Mouse (Mus musculus) hindbrain, embryonic 13.5 days (tissue): ENCODE measurements at regions not wholly inside any gene's neighbourhood (a gene's known extent, or its start where the extent isn't known, plus 50 kb on each side); places are given as distances from the start of the nearest gene placed in this dataset.

Source experiments
- ATAC-seq: fragments of 200-750 bp; cut with Nextera tagmentation; 2 replicates; pipeline ENCODE4 v1.8.0; 2017; ENCODE audit warnings: moderate TSS enrichment; ENCODE audit not compliant: low FRiP score
- H3K27ac ChIP-seq: fragments of 300-500 bp; sonication (generic); 2 replicates; pipeline ENCODE4 v1.5.1; 2015; ENCODE audit warnings: inconsistent platforms, mild to moderate bottlenecking, moderate library complexity
- H3K27me3 ChIP-seq: fragments of 300-500 bp; sonication (generic); 2 replicates; pipeline ENCODE4 v1.6.1; 2015; ENCODE audit warnings: mild to moderate bottlenecking, inconsistent platforms
- H3K36me3 ChIP-seq: fragments of 300-500 bp; sonication (generic); 2 replicates; pipeline ENCODE4 v1.6.1; 2015; ENCODE audit warnings: mild to moderate bottlenecking, inconsistent platforms
- H3K4me1 ChIP-seq: fragments of 300-500 bp; sonication (generic); replicated peaks from 2 replicates; pipeline ENCODE4 v1.6.1; 2015; ENCODE audit warnings: inconsistent platforms
- H3K4me2 ChIP-seq: fragments of 300-500 bp; sonication (generic); 2 replicates; pipeline ENCODE4 v1.6.1; 2015; ENCODE audit warnings: inconsistent platforms, mild to moderate bottlenecking, moderate library complexity
- H3K4me3 ChIP-seq: fragments of 300-500 bp; sonication (generic); 2 replicates; pipeline ENCODE4 v1.5.1; 2015; ENCODE audit warnings: mild to moderate bottlenecking, inconsistent platforms
- H3K9ac ChIP-seq: fragments of 300-500 bp; sonication (generic); 2 replicates; pipeline ENCODE4 v1.6.1; 2015; ENCODE audit warnings: mild to moderate bottlenecking, inconsistent platforms
- H3K9me3 ChIP-seq: fragments of 300-500 bp; sonication (generic); 2 replicates; pipeline ENCODE4 v1.6.1; 2016; ENCODE audit warnings: inconsistent platforms
- WGBS: fragments of 180-500 bp; shearing (Covaris S2); methylation state at CpG from one replicate; pipeline ENCODE4 v1.1.7; 2015; 5-methylcytosine and 5-hydroxymethylcytosine counted together

- Histone ChIP-seq H3K36me3 (no peaks in the 10 kb centered on the region), H3K4me2 (no peak overlapping the region), H3K4me3 (no peak overlapping the region), H3K27me3 (no peaks in the 10 kb centered on the region), H3K9ac (no peak overlapping the region), H3K4me1 (no peaks in the 10 kb centered on the region), H3K9me3 (peaks cover 7% of the 10 kb centered on the region; the same call in 1 of the 2 replicates), H3K27ac (no peak overlapping the region)
- 0 out of 2 replicates have a peak, but pooled peaks have one; percentile 32 for ATAC-seq
These were observed 385.0 kb upstream of the Lrrc7 start for GRCm38 (mm10) chr3:158947063-158947462.

- Histone ChIP-seq H3K9ac (no peak overlapping the region), H3K27ac (no peak overlapping the region), H3K36me3 (no peaks in the 10 kb centered on the region), H3K9me3 (no peaks in the 10 kb centered on the region), H3K4me3 (no peak overlapping the region), H3K27me3 (no peaks in the 10 kb centered on the region), H3K4me1 (no peaks in the 10 kb centered on the region), H3K4me2 (no peak overlapping the region)
- 66% methylated on average over 2 of the region's 2 CpGs for WGBS
- ATAC-seq, result no peak
These were observed 343.1 kb upstream of the Lrrc7 start for GRCm38 (mm10) chr3:158905104-158905503.

GRCm38 (mm10) chr3:158899458-158899857, 337.4 kb upstream of the Lrrc7 start:
- Histone ChIP-seq H3K4me2 (no peak overlapping the region), H3K9ac (no peak overlapping the region), H3K9me3 (no peaks in the 10 kb centered on the region), H3K36me3 (no peaks in the 10 kb centered on the region), H3K4me3 (no peak overlapping the region), H3K27ac (no peak overlapping the region), H3K27me3 (no peaks in the 10 kb centered on the region), H3K4me1 (no peaks in the 10 kb centered on the region)
- ATAC-seq, result no peak

- Histone ChIP-seq H3K36me3 (no peaks in the 10 kb centered on the region), H3K4me2 (no peak overlapping the region), H3K27me3 (no peaks in the 10 kb centered on the region), H3K9ac (no peak overlapping the region), H3K27ac (no peak overlapping the region), H3K9me3 (no peaks in the 10 kb centered on the region), H3K4me1 (no peaks in the 10 kb centered on the region), H3K4me3 (no peak overlapping the region)
- 76% methylated on average over 1 of the region's 1 CpGs for WGBS
- ATAC-seq, result peak; percentile 28; the same call in 1 of the 2 replicates
These were observed 324.8 kb upstream of the Lrrc7 start for GRCm38 (mm10) chr3:158886732-158887386.

GRCm38 (mm10) chr3:158886301-158886711, 324.3 kb upstream of the Lrrc7 start:
- H3K9me3 ChIP-seq, result no peaks in the 10 kb centered on the region
- ATAC-seq, result peak; percentile 57; the same call in 1 of the 2 replicates
- H3K4me1 ChIP-seq, result no peaks in the 10 kb centered on the region
- no peak overlapping the region for H3K9ac ChIP-seq
- no peaks in the 10 kb centered on the region for H3K27me3 ChIP-seq
- no peaks in the 10 kb centered on the region for H3K36me3 ChIP-seq
- H3K4me3 ChIP-seq, result no peak overlapping the region
- WGBS, result 53% methylated on average over 3 of the region's 3 CpGs
- H3K4me2 ChIP-seq, result no peak overlapping the region
- H3K27ac ChIP-seq, result no peak overlapping the region
